Mouse (Mus musculus) hindbrain, embryonic 14.5 days (tissue): Measurements from ENCODE around the gene Ube2g1. TPM values are rescaled to one million over a fixed set of nuclear protein-coding genes. Genes with fewer than 3 reads are reported as not detected.
"Not testable (repeated sequence)": the region's sequence is repeated elsewhere in the genome, so short reads cannot be mapped to it uniquely, and the experiment has no call there.

Source experiments
- ATAC-seq: fragments of 200-750 bp; cut with Nextera tagmentation; 2 replicates; pipeline ENCODE4 v1.8.0; 2017; ENCODE audit warnings: moderate number of reproducible peaks, mild to moderate bottlenecking, moderate TSS enrichment, moderate library complexity; ENCODE audit not compliant: low FRiP score
- DNase-seq: peaks from one replicate; pipeline ENCODE4 v3.0.0-alpha.2; 2015; ENCODE audit warnings: low spot score
- H3K27ac ChIP-seq: fragments of 300-500 bp; sonication (generic); 2 replicates; pipeline ENCODE4 v1.5.1; 2014; ENCODE audit warnings: mild to moderate bottlenecking, moderate library complexity
- H3K27me3 ChIP-seq: fragments of 300-500 bp; sonication (generic); 2 replicates; pipeline ENCODE4 v1.6.1; 2014; ENCODE audit warnings: mild to moderate bottlenecking, low read length, mixed read lengths; ENCODE audit not compliant: control insufficient read depth, insufficient read depth
- H3K36me3 ChIP-seq: fragments of 300-500 bp; sonication (generic); replicated peaks from 2 replicates; pipeline ENCODE4 v1.6.1; 2014; ENCODE audit not compliant: control insufficient read depth, insufficient read depth
- H3K4me1 ChIP-seq: fragments of 300-500 bp; sonication (generic); replicated peaks from 2 replicates; pipeline ENCODE4 v1.6.1; 2014; ENCODE audit warnings: antibody characterized with exemption, low read length, mixed read lengths; ENCODE audit not compliant: control insufficient read depth, insufficient read depth
- H3K4me2 ChIP-seq: fragments of 300-500 bp; sonication (generic); replicated peaks from 2 replicates; pipeline ENCODE4 v1.6.1; 2014; ENCODE audit warnings: mild to moderate bottlenecking, moderate library complexity
- H3K4me3 ChIP-seq: fragments of 300-500 bp; sonication (generic); replicated peaks from 2 replicates; pipeline ENCODE4 v1.5.1; 2014; ENCODE audit warnings: mild to moderate bottlenecking, low read length
- H3K9ac ChIP-seq: fragments of 300-500 bp; sonication (generic); 2 replicates; pipeline ENCODE4 v1.6.1; 2014
- H3K9me3 ChIP-seq: fragments of 300-500 bp; sonication (generic); 2 replicates; pipeline ENCODE4 v1.6.1; 2016; ENCODE audit warnings: low read length; ENCODE audit not compliant: control insufficient read depth
- WGBS: fragments of 180-500 bp; shearing (Covaris S2); extraction: QIAGEN DNeasy Blood & Tissue Kit; methylation state at CpG from one replicate; pipeline ENCODE4 v1.1.7; 2014; 5-methylcytosine and 5-hydroxymethylcytosine counted together
- polyA plus RNA-seq: library from polyadenylated mRNA; unstranded; fragments of >200 nt; fragmentation: Nextera tagmentation; extraction: Ambion mirVana; gene quantifications from 2 replicates; pipeline ENCODE4 v1.2.1, GENCODE M21; 2014

Ube2g1 gene
- polyA plus RNA-seq, 1 experiment from 2014 or later, result 92.9 TPM

GRCm38 (mm10) chr11:72595010-72595737, 11.9 kb upstream of the Ube2g1 start:
- Histone ChIP-seq H3K36me3 (no peaks in the 10 kb centered on the region), H3K27ac (no peak overlapping the region), H3K4me2 (no peak overlapping the region), H3K9ac (no peak overlapping the region), H3K4me3 (no peak overlapping the region), H3K27me3 (no peaks in the 10 kb centered on the region), H3K4me1 (no peaks in the 10 kb centered on the region), H3K9me3 (no peaks in the 10 kb centered on the region)
- DNase-seq (no peak), ATAC-seq (no peak)
- 68% methylated on average over 2 of the region's 2 CpGs for WGBS

GRCm38 (mm10) chr11:72597780-72598179, 9.3 kb upstream of the Ube2g1 start:
- no peaks in the 10 kb centered on the region for H3K36me3 ChIP-seq
- no peak overlapping the region for H3K9ac ChIP-seq
- 94% methylated on average over 4 of the region's 4 CpGs for WGBS
- DNase-seq (no peak), ATAC-seq (no peak)
- H3K9me3 ChIP-seq, result no peaks in the 10 kb centered on the region
- no peak overlapping the region for H3K27ac ChIP-seq
- no peak overlapping the region for H3K4me3 ChIP-seq
- no peaks in the 10 kb centered on the region for H3K27me3 ChIP-seq
- no peak overlapping the region for H3K4me2 ChIP-seq
- no peaks in the 10 kb centered on the region for H3K4me1 ChIP-seq

GRCm38 (mm10) chr11:72607469-72608070, 487 bp downstream of the Ube2g1 start:
- DNase-seq, result peak; percentile 70
- under 1% methylated on average over 49 of the region's 79 CpGs for WGBS

GRCm38 (mm10) chr11:72608071-72608679, 1.1 kb downstream of the Ube2g1 start:
- Histone ChIP-seq H3K27ac (peak overlapping the region; percentile 97), H3K9me3 (no peaks in the 10 kb centered on the region), H3K9ac (peak overlapping the region; percentile 98), H3K36me3 (no peaks in the 10 kb centered on the region), H3K4me3 (peak overlapping the region; percentile 95), H3K4me2 (peak overlapping the region; percentile 65), H3K27me3 (no peaks in the 10 kb centered on the region), H3K4me1 (peaks cover 22% of the 10 kb centered on the region)
- WGBS, result under 1% methylated on average over 35 of the region's 55 CpGs
- ATAC-seq (peak; percentile 91), DNase-seq (peak; percentile 94)

More at GRCm38 (mm10) chr11:72607469-72608070, 487 bp downstream of the Ube2g1 start:
- H3K36me3 ChIP-seq, result no peaks in the 10 kb centered on the region
- peak overlapping the region; percentile 98 for H3K9ac ChIP-seq
- H3K4me2 ChIP-seq, result peak overlapping the region; percentile 65
- H3K27ac ChIP-seq, result peak overlapping the region; percentile 97
- peak overlapping the region; percentile 95 for H3K4me3 ChIP-seq
- no peaks in the 10 kb centered on the region for H3K9me3 ChIP-seq
- peaks cover 22% of the 10 kb centered on the region for H3K4me1 ChIP-seq
- ATAC-seq, result peak; percentile 62
- H3K27me3 ChIP-seq, result no peaks in the 10 kb centered on the region

- Histone ChIP-seq H3K4me3 (no peak overlapping the region; the same call in 1 of the 2 replicates), H3K9ac (no peak overlapping the region)
Observed at GRCm38 (mm10) chr11:72609242-72609641, 2.2 kb downstream of the Ube2g1 start.

GRCm38 (mm10) chr11:72614336-72614735, 7.3 kb downstream of the Ube2g1 start:
- H3K4me2 ChIP-seq, H3K9me3 ChIP-seq, DNase-seq, H3K27ac ChIP-seq, H3K36me3 ChIP-seq, H3K4me3 ChIP-seq, H3K27me3 ChIP-seq, H3K9ac ChIP-seq, ATAC-seq: not testable (repeated sequence)
- 81% methylated on average over 3 of the region's 3 CpGs for WGBS
- H3K4me1 ChIP-seq, result peaks cover 14% of the 10 kb centered on the region

More at GRCm38 (mm10) chr11:72609242-72609641, 2.2 kb downstream of the Ube2g1 start:
- ATAC-seq, result no peak
- H3K27me3 ChIP-seq, result no peaks in the 10 kb centered on the region
- H3K36me3 ChIP-seq, result no peaks in the 10 kb centered on the region
- H3K9me3 ChIP-seq, result no peaks in the 10 kb centered on the region
- peak overlapping the region; percentile 65 for H3K4me2 ChIP-seq
- H3K4me1 ChIP-seq, result peaks cover 22% of the 10 kb centered on the region
- H3K27ac ChIP-seq, result no peak overlapping the region
- DNase-seq, result no peak

GRCm38 (mm10) chr11:72615931-72616330, 8.8 kb downstream of the Ube2g1 start:
- H3K4me2 ChIP-seq, result no peak overlapping the region
- WGBS, result 79% methylated on average over 4 of the region's 4 CpGs
- DNase-seq (no peak), ATAC-seq (no peak)
- H3K9ac ChIP-seq, result no peak overlapping the region
- no peaks in the 10 kb centered on the region for H3K36me3 ChIP-seq
- no peaks in the 10 kb centered on the region for H3K9me3 ChIP-seq
- H3K4me3 ChIP-seq, result no peak overlapping the region
- H3K27me3 ChIP-seq, result no peaks in the 10 kb centered on the region
- peaks cover 3% of the 10 kb centered on the region; the same call in 1 of the 2 replicates for H3K4me1 ChIP-seq
- H3K27ac ChIP-seq, result no peak overlapping the region

GRCm38 (mm10) chr11:72618476-72618875, 11.4 kb downstream of the Ube2g1 start:
- ATAC-seq (no peak), DNase-seq (no peak)
- no peaks in the 10 kb centered on the region for H3K9me3 ChIP-seq
- H3K4me2 ChIP-seq, result no peak overlapping the region
- no peaks in the 10 kb centered on the region for H3K36me3 ChIP-seq
- no peak overlapping the region for H3K27ac ChIP-seq
- no peak overlapping the region for H3K4me3 ChIP-seq
- no peak overlapping the region for H3K9ac ChIP-seq
- no peaks in the 10 kb centered on the region for H3K4me1 ChIP-seq
- H3K27me3 ChIP-seq, result no peaks in the 10 kb centered on the region
- 90% methylated on average over 1 of the region's 1 CpGs for WGBS

- Histone ChIP-seq H3K9me3 (0 out of 2 replicates have a peak, but pooled peaks cover 4% of the 10 kb centered on the region), H3K27ac (no peak overlapping the region), H3K4me1 (peaks cover 5% of the 10 kb centered on the region; the same call in 1 of the 2 replicates), H3K9ac (no peak overlapping the region), H3K4me2 (no peak overlapping the region), H3K36me3 (no peaks in the 10 kb centered on the region), H3K27me3 (no peaks in the 10 kb centered on the region), H3K4me3 (no peak overlapping the region)
- DNase-seq (no peak), ATAC-seq (no peak)
- 31% methylated on average over 4 of the region's 4 CpGs for WGBS
Observed at GRCm38 (mm10) chr11:72642730-72643129, 35.6 kb downstream of the Ube2g1 start.
